Mouse (Mus musculus) olfactory bulb, adult 2 months (tissue): ENCODE measurements around the gene Psmg1.

Experiments used
- CTCF ChIP-seq: fragments of 200-500 bp; IDR thresholded peaks from 2 replicates; pipeline ENCODE4 v1.5.1; 2012; ENCODE audit warnings: low read depth, mild to moderate bottlenecking, low read length, moderate library complexity; ENCODE audit not compliant: insufficient read depth
- POLR2A ChIP-seq: fragments of 200-500 bp; IDR thresholded peaks from 2 replicates; pipeline ENCODE4 v1.6.1; 2012; ENCODE audit warnings: mild to moderate bottlenecking, low read depth, low read length, moderate library complexity; ENCODE audit not compliant: insufficient read depth

DNA sequence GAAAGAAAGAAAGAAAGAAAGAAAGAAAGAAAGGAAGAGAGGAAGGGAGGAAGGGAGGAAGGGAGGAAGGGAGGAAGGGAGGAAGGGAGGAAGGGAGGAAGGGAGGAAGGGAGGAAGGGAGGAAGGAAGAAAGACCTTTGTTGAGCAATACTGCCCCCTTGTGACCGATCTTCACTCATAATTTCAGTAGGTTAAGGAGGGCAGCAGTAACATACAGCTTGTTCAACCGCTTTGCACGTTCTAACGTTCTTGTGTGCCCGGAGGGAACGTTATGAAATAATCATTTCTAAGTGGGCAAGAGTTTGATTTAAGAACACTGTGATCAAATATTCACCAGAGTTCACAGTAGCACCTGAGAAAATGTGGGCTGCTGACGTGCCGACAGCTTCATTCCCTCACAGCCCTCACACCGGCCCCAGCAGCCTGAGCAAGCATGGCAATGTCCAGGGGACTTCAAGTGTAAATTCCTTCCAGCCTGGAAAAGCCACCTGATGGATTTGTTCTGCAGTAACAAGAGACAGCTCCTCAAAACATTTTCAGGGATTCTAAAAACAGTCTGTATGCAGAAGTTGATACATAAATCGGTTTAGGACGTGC is 26.2 kb downstream of the Psmg1 start:
- TF ChIP-seq CTCF (no peak), POLR2A (no peak)
